Mouse (Mus musculus): ENCODE measurements at regions not wholly inside any gene's neighbourhood (a gene's known extent, or its start where the extent isn't known, plus 50 kb on each side); places are given as distances from the start of the nearest gene placed in this dataset.

DNA sequence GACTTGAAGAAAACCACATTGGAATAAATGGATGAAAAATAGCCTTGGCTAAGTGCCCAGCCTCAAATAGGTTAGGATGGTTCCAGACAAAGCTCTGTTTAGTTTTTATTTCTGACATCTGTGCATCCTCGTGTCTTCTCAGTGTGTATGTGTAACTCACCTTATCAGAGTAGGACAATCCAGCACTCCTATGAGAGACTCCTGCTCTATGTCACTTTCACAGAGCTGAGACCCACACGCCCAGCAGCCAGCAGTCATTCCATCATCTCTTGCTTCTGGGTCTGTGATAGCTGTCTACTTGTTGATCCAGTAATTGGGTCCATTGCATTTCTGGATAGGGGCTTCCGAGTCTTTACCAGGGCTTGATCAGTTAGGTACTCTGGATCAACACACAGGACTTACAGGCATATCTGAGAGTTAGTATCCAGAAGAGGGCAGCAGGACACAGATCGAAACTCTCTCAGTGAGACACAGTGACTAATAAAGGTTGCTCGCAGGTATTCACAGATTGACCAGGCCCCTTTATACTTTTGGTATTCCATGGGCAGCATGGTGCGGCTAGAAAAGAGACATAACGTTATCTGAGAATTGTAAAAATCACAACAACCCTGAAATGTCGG is 286.3 kb upstream of the Fam92a start:
- Histone ChIP-seq H3K4me2 (ENCODE audit: low read depth) (no peak overlapping the region), H3ac (ENCODE audit: control insufficient read depth, insufficient read length) (no peak overlapping the region), H3K36me3 (ENCODE audit: control insufficient read depth, insufficient read depth) (no peaks in the 10 kb centered on the region), H3K27me3 (ENCODE audit: control insufficient read depth, insufficient read depth, insufficient read length) (no peaks in the 10 kb centered on the region), H3K4me3 (no peak overlapping the region), H3K79me2 (ENCODE audit: control insufficient read depth, insufficient read depth) (no peaks in the 10 kb centered on the region)
- TF ChIP-seq TCF12 (IDR thresholded peaks at IDR 0.05; ENCODE audit: insufficient read depth, poor library complexity, severe bottlenecking) (no peak), TCF3 (IDR thresholded peaks at IDR 0.05; ENCODE audit: insufficient read length, low read depth) (no peak), E2F4 (IDR thresholded peaks at IDR 0.05; ENCODE audit: insufficient read depth) (no peak), SRF (IDR thresholded peaks at IDR 0.05; ENCODE audit: control insufficient read depth, insufficient read length, low read depth) (no peak), MYOD1 (IDR thresholded peaks at IDR 0.05; ENCODE audit: control insufficient read depth in 1 of 3, insufficient read length in 2 of 3, low read depth in 2 of 3) (no peak), CEBPB (IDR thresholded peaks at IDR 0.05; ENCODE audit: insufficient read depth, poor library complexity, severe bottlenecking) (no peak), USF1 (IDR thresholded peaks at IDR 0.05; ENCODE audit: low read depth) (no peak), MYOG (IDR thresholded peaks at IDR 0.05; ENCODE audit: control insufficient read depth in 1 of 3, insufficient read depth in 1 of 3, insufficient read length in 2 of 3, low read depth in 2 of 3) (no peak), MAX (IDR thresholded peaks at IDR 0.05; ENCODE audit: low read depth) (no peak), REST (IDR thresholded peaks at IDR 0.05; ENCODE audit: insufficient read depth, insufficient read length) (no peak), POLR2AphosphoS2 (IDR thresholded peaks at IDR 0.05; ENCODE audit: insufficient read length, low read depth) (no peak), POLR2A (IDR thresholded peaks at IDR 0.05; ENCODE audit: insufficient read length, low read depth) (no peak)

DNA sequence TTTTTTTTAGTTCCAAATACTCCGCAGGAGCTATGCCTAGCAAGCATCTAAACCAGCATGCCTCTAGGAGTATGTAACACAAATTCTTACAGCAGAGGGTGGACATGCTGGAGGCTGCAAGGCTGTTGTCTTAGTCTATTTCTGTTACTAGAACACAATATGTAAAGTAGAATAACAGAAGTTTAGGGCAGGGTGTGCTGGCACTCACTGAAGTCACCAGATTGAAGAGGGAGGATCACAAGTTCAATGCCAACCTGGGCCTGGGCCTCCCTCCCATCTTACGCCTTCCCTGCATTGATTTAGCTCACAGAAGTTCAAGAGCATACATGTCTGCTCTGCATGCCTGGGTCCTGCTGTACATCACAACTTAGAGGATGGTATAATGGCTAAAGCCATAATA is 280.3 kb upstream of the Fam92a start:
- Histone ChIP-seq H3K79me2 (ENCODE audit: control insufficient read depth, insufficient read depth) (no peaks in the 10 kb centered on the region), H3K36me3 (ENCODE audit: control insufficient read depth, insufficient read depth) (no peaks in the 10 kb centered on the region), H3K27me3 (ENCODE audit: control insufficient read depth, insufficient read depth, insufficient read length) (no peaks in the 10 kb centered on the region), H3ac (ENCODE audit: control insufficient read depth, insufficient read length) (no peak overlapping the region), H3K4me3 (no peak overlapping the region), H3K4me2 (ENCODE audit: low read depth) (no peak overlapping the region)
- no peak for TF ChIP-seq POLR2AphosphoS2 (IDR thresholded peaks at IDR 0.05; ENCODE audit: insufficient read length, low read depth)
- no peak for TF ChIP-seq SRF (IDR thresholded peaks at IDR 0.05; ENCODE audit: control insufficient read depth, insufficient read length, low read depth)
- TF ChIP-seq MYOG (IDR thresholded peaks at IDR 0.05; ENCODE audit: control insufficient read depth in 1 of 3, insufficient read depth in 1 of 3, insufficient read length in 2 of 3, low read depth in 2 of 3), result no peak
- TF ChIP-seq REST (IDR thresholded peaks at IDR 0.05; ENCODE audit: insufficient read depth, insufficient read length), result no peak
- no peak for TF ChIP-seq USF1 (IDR thresholded peaks at IDR 0.05; ENCODE audit: low read depth)
- TF ChIP-seq TCF12 (IDR thresholded peaks at IDR 0.05; ENCODE audit: insufficient read depth, poor library complexity, severe bottlenecking), result no peak
- no peak for TF ChIP-seq POLR2A (IDR thresholded peaks at IDR 0.05; ENCODE audit: insufficient read length, low read depth)
- no peak for TF ChIP-seq E2F4 (IDR thresholded peaks at IDR 0.05; ENCODE audit: insufficient read depth)
- TF ChIP-seq MYOD1 (IDR thresholded peaks at IDR 0.05; ENCODE audit: control insufficient read depth in 1 of 3, insufficient read length in 2 of 3, low read depth in 2 of 3), result no peak

DNA sequence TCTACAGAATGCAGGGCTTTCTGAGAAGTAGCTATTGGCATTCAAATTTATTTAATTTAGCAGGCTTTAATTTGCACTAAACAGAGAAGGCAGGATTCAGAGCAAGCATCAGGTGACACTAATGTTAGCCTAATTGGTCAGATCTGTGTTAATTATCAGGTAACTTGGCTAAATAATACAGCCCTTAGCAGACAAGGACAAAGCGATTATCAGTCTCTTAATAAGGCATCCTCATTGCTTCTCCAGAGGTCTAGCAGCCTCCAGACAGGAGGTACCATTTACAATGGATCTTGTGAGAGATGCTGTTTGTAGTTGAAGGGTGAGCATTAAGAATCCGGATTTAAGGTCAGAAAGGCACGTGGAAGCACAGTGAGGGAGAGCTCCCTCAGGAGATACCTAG is 253.7 kb upstream of the Fam92a start:
- H3K4me2 ChIP-seq (ENCODE audit: low read depth), result no peak overlapping the region

DNA sequence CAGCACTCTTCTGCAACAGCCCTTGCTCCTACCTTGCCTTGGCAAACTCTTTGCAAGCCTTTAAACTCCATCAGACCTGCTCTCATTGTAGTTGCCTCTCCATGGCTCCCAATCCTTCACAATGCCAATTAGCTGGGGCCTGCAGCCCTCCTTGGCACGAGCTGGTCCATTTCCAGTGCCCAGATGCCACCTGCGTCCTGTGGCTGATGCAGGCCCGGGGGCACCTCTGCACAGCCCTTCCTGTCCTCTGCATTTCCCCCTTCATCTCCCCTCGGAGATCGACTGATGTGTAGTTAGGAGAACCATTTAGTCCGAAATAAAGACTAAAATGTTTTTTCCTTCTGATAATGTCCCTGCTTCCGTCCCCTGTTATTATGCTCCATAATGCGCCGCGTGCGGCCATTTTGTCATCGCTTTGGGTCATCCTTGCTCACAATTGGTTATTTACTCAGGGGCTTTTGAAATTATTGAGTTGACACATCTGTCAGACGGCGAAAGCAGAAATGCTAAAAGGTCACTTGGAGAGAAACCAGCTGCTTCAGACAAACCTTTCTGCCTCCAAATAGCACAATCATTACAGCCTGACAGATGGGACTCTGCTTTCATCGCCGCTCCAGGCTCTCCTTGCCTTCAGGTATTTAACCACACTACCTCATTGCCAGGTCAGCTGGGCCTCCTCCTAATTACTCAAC is 250.0 kb upstream of the Fam92a start:
- Histone ChIP-seq H3K4me2 (ENCODE audit: low read depth) (no peak overlapping the region), H3K4me3 (no peak overlapping the region), H3K36me3 (ENCODE audit: control insufficient read depth, insufficient read depth) (no peaks in the 10 kb centered on the region), H3ac (ENCODE audit: control insufficient read depth, insufficient read length) (no peak overlapping the region), H3K27me3 (ENCODE audit: control insufficient read depth, insufficient read depth, insufficient read length) (no peaks in the 10 kb centered on the region), H3K79me2 (ENCODE audit: control insufficient read depth, insufficient read depth) (no peaks in the 10 kb centered on the region)
- TF ChIP-seq E2F4 (IDR thresholded peaks at IDR 0.05; ENCODE audit: insufficient read depth) (no peak), USF1 (IDR thresholded peaks at IDR 0.05; ENCODE audit: low read depth) (no peak)

More for the DNA sequence above, 253.7 kb upstream of the Fam92a start:
- H3K4me3 ChIP-seq, result no peak overlapping the region
- H3ac ChIP-seq (ENCODE audit: control insufficient read depth, insufficient read length), result no peak overlapping the region
- no peaks in the 10 kb centered on the region for H3K36me3 ChIP-seq (ENCODE audit: control insufficient read depth, insufficient read depth)
- TF ChIP-seq POLR2AphosphoS2 (IDR thresholded peaks at IDR 0.05; ENCODE audit: insufficient read length, low read depth), result no peak
- no peak for TF ChIP-seq MYOG (IDR thresholded peaks at IDR 0.05; ENCODE audit: control insufficient read depth in 1 of 3, insufficient read depth in 1 of 3, insufficient read length in 2 of 3, low read depth in 2 of 3)
- TF ChIP-seq E2F4 (IDR thresholded peaks at IDR 0.05; ENCODE audit: insufficient read depth), result no peak
- no peak for TF ChIP-seq MAX (IDR thresholded peaks at IDR 0.05; ENCODE audit: low read depth)
- no peak for TF ChIP-seq REST (IDR thresholded peaks at IDR 0.05; ENCODE audit: insufficient read depth, insufficient read length)
- no peak for TF ChIP-seq CEBPB (IDR thresholded peaks at IDR 0.05; ENCODE audit: insufficient read depth, poor library complexity, severe bottlenecking)
- TF ChIP-seq TCF3 (IDR thresholded peaks at IDR 0.05; ENCODE audit: insufficient read length, low read depth), result no peak
- no peak for TF ChIP-seq USF1 (IDR thresholded peaks at IDR 0.05; ENCODE audit: low read depth)
- no peak for TF ChIP-seq SRF (IDR thresholded peaks at IDR 0.05; ENCODE audit: control insufficient read depth, insufficient read length, low read depth)
- no peak for TF ChIP-seq POLR2A (IDR thresholded peaks at IDR 0.05; ENCODE audit: insufficient read length, low read depth)
- TF ChIP-seq MYOD1 (IDR thresholded peaks at IDR 0.05; ENCODE audit: control insufficient read depth in 1 of 3, insufficient read length in 2 of 3, low read depth in 2 of 3), result no peak
- no peak for TF ChIP-seq TCF12 (IDR thresholded peaks at IDR 0.05; ENCODE audit: insufficient read depth, poor library complexity, severe bottlenecking)
- H3K79me2 ChIP-seq (ENCODE audit: control insufficient read depth, insufficient read depth), result no peaks in the 10 kb centered on the region
- no peaks in the 10 kb centered on the region for H3K27me3 ChIP-seq (ENCODE audit: control insufficient read depth, insufficient read depth, insufficient read length)

DNA sequence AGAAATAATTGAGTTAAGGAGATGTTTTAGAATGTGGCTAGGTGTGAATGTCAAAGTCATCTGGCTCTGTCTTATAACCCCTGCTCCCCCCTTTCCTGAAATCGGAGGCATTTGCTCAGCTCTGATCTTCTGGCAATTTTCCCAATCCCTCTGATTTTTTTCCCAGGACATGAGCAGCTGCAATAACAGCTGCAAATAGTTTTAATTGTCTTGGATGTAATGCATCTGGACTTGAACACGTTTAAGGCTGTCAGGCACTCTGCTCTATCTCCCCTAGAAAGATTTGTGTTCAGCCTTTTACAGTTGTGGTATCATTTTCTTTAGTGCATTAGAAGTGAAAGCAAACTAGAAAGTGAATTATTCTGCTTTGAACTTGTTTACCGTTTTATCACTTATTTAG is 246.3 kb upstream of the Fam92a start:
- no peak for TF ChIP-seq POLR2AphosphoS2 (IDR thresholded peaks at IDR 0.05; ENCODE audit: insufficient read length, low read depth)
- no peak for TF ChIP-seq POLR2A (IDR thresholded peaks at IDR 0.05; ENCODE audit: insufficient read length, low read depth)
- TF ChIP-seq SRF (IDR thresholded peaks at IDR 0.05; ENCODE audit: control insufficient read depth, insufficient read length, low read depth), result no peak
- TF ChIP-seq CEBPB (IDR thresholded peaks at IDR 0.05; ENCODE audit: insufficient read depth, poor library complexity, severe bottlenecking), result no peak
- TF ChIP-seq MYOD1 (IDR thresholded peaks at IDR 0.05; ENCODE audit: control insufficient read depth in 1 of 3, insufficient read length in 2 of 3, low read depth in 2 of 3), result peak; percentile 15 to 57 (median 38)
- TF ChIP-seq USF1 (IDR thresholded peaks at IDR 0.05; ENCODE audit: low read depth), result no peak
- no peak for TF ChIP-seq TCF3 (IDR thresholded peaks at IDR 0.05; ENCODE audit: insufficient read length, low read depth)
- TF ChIP-seq E2F4 (IDR thresholded peaks at IDR 0.05; ENCODE audit: insufficient read depth), result no peak
- TF ChIP-seq MAX (IDR thresholded peaks at IDR 0.05; ENCODE audit: low read depth), result no peak
- TF ChIP-seq TCF12 (IDR thresholded peaks at IDR 0.05; ENCODE audit: insufficient read depth, poor library complexity, severe bottlenecking), result no peak
- peak in 1 of 3 experiments; percentile 2 for TF ChIP-seq MYOG (IDR thresholded peaks at IDR 0.05; ENCODE audit: control insufficient read depth in 1 of 3, insufficient read depth in 1 of 3, insufficient read length in 2 of 3, low read depth in 2 of 3)
- no peak for TF ChIP-seq REST (IDR thresholded peaks at IDR 0.05; ENCODE audit: insufficient read depth, insufficient read length)
- Histone ChIP-seq H3K4me2 (ENCODE audit: low read depth) (peak overlapping the region; percentile 20), H3K27me3 (ENCODE audit: control insufficient read depth, insufficient read depth, insufficient read length) (no peaks in the 10 kb centered on the region), H3K79me2 (ENCODE audit: control insufficient read depth, insufficient read depth) (no peaks in the 10 kb centered on the region), H3K4me3 (no peak overlapping the region), H3ac (ENCODE audit: control insufficient read depth, insufficient read length) (no peak overlapping the region), H3K36me3 (ENCODE audit: control insufficient read depth, insufficient read depth) (no peaks in the 10 kb centered on the region)
